Mouse (Mus musculus) neural tube, embryonic 12.5 days (tissue): Measurements from ENCODE around the gene Ptpre. TPM values are rescaled to one million over a fixed set of nuclear protein-coding genes. Genes with fewer than 3 reads are reported as not detected.
"Not testable (repeated sequence)": the region's sequence is repeated elsewhere in the genome, so short reads cannot be mapped to it uniquely, and the experiment has no call there.

Source experiments
- ATAC-seq: fragments of 200-750 bp; cut with Nextera tagmentation; 2 replicates; pipeline ENCODE4 v1.8.0; 2017; ENCODE audit warnings: low read depth, mild to moderate bottlenecking, moderate TSS enrichment, moderate library complexity; ENCODE audit not compliant: low FRiP score
- H3K27ac ChIP-seq: fragments of 300-500 bp; sonication (generic); 2 replicates; pipeline ENCODE4 v1.5.1; 2016
- H3K27me3 ChIP-seq: fragments of 300-500 bp; sonication (generic); replicated peaks from 2 replicates; pipeline ENCODE4 v1.6.1; 2016; ENCODE audit warnings: mild to moderate bottlenecking
- H3K36me3 ChIP-seq: fragments of 300-500 bp; sonication (generic); 2 replicates; pipeline ENCODE4 v1.6.1; 2016; ENCODE audit warnings: mild to moderate bottlenecking
- H3K4me1 ChIP-seq: fragments of 300-500 bp; sonication (generic); 2 replicates; pipeline ENCODE4 v1.6.1; 2016
- H3K4me2 ChIP-seq: fragments of 300-500 bp; sonication (generic); replicated peaks from 2 replicates; pipeline ENCODE4 v1.6.1; 2016; ENCODE audit warnings: mild to moderate bottlenecking
- H3K4me3 ChIP-seq: fragments of 300-500 bp; sonication (generic); 2 replicates; pipeline ENCODE4 v1.5.1; 2016
- H3K9ac ChIP-seq: fragments of 300-500 bp; sonication (generic); 2 replicates; pipeline ENCODE4 v1.6.1; 2016; ENCODE audit warnings: mild to moderate bottlenecking
- H3K9me3 ChIP-seq: fragments of 300-500 bp; sonication (generic); 2 replicates; pipeline ENCODE4 v1.6.1; 2016; ENCODE audit warnings: mild to moderate bottlenecking
- WGBS: fragments of 180-500 bp; shearing (Covaris S2); methylation state at CpG from one replicate; pipeline ENCODE4 v1.1.7; 2016; 5-methylcytosine and 5-hydroxymethylcytosine counted together
- polyA plus RNA-seq: library from polyadenylated mRNA; unstranded; fragments of >200 nt; fragmentation: Nextera tagmentation; extraction: Ambion mirVana; gene quantifications from 2 replicates; pipeline ENCODE4 v1.2.1, GENCODE M21; 2016

Ptpre gene
- polyA plus RNA-seq, 1 experiment from 2014 or later = 2.3 TPM

GRCm38 (mm10) chr7:135566013-135566412 is 28.7 kb downstream of the Ptpre start:
- no peak for ATAC-seq

DNA sequence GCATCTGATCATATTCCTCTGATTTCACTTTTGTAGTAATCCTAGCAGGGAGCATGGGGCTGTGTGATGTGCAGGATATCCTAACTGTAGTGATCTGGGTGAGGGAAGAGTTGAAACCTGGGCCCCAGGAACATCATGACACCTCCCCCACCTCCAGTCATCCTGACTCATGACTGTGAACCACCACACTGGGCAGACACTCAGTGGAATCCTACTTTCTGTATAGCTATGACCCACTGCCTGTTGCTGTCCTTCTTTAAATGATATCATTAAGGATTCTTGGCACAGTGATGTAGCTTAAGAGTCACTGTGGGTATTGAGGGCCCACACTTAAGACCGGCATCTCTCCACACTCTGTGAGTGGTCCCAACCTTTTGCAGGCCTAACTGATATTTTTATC is 30.3 kb downstream of the Ptpre start:
- H3K9ac ChIP-seq = no peak overlapping the region
- 87% methylated on average over 1 of the region's 1 CpGs for WGBS
- no peak overlapping the region for H3K4me2 ChIP-seq
- no peaks in the 10 kb centered on the region for H3K4me1 ChIP-seq
- no peaks in the 10 kb centered on the region for H3K36me3 ChIP-seq
- no peak for ATAC-seq
- H3K9me3 ChIP-seq = 0 out of 2 replicates have a peak, but pooled peaks cover 6% of the 10 kb centered on the region
- H3K4me3 ChIP-seq = no peak overlapping the region
- H3K27me3 ChIP-seq = no peaks in the 10 kb centered on the region
- no peak overlapping the region for H3K27ac ChIP-seq

More at GRCm38 (mm10) chr7:135566013-135566412, 28.7 kb downstream of the Ptpre start:
- no peak overlapping the region for H3K9ac ChIP-seq
- H3K4me2 ChIP-seq = no peak overlapping the region
- peaks cover 6% of the 10 kb centered on the region; the same call in 1 of the 2 replicates for H3K4me1 ChIP-seq
- no peaks in the 10 kb centered on the region for H3K27me3 ChIP-seq
- no peak overlapping the region for H3K27ac ChIP-seq
- H3K36me3 ChIP-seq = no peaks in the 10 kb centered on the region
- H3K4me3 ChIP-seq = no peak overlapping the region
- WGBS = 83% methylated on average over 5 of the region's 5 CpGs
- 0 out of 2 replicates have a peak, but pooled peaks cover 6% of the 10 kb centered on the region for H3K9me3 ChIP-seq

- Histone ChIP-seq H3K4me1 (no peaks in the 10 kb centered on the region), H3K36me3 (no peaks in the 10 kb centered on the region), H3K9me3 (0 out of 2 replicates have a peak, but pooled peaks cover 6% of the 10 kb centered on the region), H3K4me2 (no peak overlapping the region), H3K9ac (no peak overlapping the region), H3K27ac (no peak overlapping the region), H3K27me3 (no peaks in the 10 kb centered on the region), H3K4me3 (no peak overlapping the region)
- no peak for ATAC-seq
- 71% methylated on average over 2 of the region's 2 CpGs for WGBS
Observed at GRCm38 (mm10) chr7:135568550-135568949, 31.3 kb downstream of the Ptpre start.

GRCm38 (mm10) chr7:135571392-135571791 is 34.1 kb downstream of the Ptpre start:
- no peak overlapping the region for H3K27ac ChIP-seq
- no peaks in the 10 kb centered on the region for H3K4me1 ChIP-seq
- no peak overlapping the region for H3K4me3 ChIP-seq
- H3K9ac ChIP-seq = no peak overlapping the region
- no peaks in the 10 kb centered on the region for H3K27me3 ChIP-seq
- no peak for ATAC-seq
- H3K36me3 ChIP-seq = no peaks in the 10 kb centered on the region
- H3K4me2 ChIP-seq = no peak overlapping the region
- 0 out of 2 replicates have a peak, but pooled peaks cover 6% of the 10 kb centered on the region for H3K9me3 ChIP-seq

- ATAC-seq = no peak
- no peaks in the 10 kb centered on the region for H3K4me1 ChIP-seq
- 65% methylated on average over 10 of the region's 10 CpGs for WGBS
- H3K36me3 ChIP-seq = no peaks in the 10 kb centered on the region
- no peaks in the 10 kb centered on the region for H3K27me3 ChIP-seq
- H3K9me3 ChIP-seq = 0 out of 2 replicates have a peak, but pooled peaks cover 6% of the 10 kb centered on the region
- no peak overlapping the region for H3K4me3 ChIP-seq
- H3K9ac ChIP-seq = no peak overlapping the region
- no peak overlapping the region for H3K27ac ChIP-seq
- no peak overlapping the region for H3K4me2 ChIP-seq
Observed at GRCm38 (mm10) chr7:135571951-135572559, 34.8 kb downstream of the Ptpre start.

DNA sequence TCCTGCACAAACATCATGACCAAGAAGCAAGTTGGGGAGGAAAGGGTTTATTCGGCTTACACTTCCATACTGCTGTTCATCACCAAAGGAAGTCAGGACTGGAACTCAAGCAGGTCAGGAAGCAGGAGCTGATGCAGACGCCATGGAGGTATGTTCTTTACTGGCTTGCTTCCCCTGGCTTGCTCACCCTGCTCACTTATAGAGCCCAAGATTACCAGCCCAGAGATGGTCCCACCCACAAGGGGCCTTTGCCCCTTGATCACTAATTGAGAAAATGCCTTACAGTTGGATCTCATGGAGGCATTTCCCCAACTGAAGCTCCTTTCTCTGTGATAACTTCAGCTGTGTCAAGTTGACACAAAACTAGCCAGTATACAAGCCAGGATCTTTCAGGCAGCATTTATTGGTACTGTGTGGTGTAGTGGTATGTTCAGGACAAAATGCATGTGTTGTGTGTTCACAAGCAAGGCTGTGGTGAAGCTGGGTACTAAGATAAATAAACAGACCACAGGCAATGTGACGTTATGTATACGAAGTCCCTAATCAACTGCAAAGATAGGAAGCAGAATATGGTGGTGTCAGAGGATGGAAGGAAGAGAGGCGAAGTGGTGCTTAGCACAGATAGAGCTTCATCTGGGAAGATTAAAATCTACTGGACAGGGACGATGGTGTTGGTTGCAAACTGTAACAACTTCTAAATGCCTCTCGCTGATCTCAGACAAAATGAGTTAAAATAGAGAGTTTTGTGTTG is 38.2 kb downstream of the Ptpre start:
- not testable (repeated sequence) for H3K4me3 ChIP-seq, H3K9me3 ChIP-seq, H3K36me3 ChIP-seq, H3K27ac ChIP-seq, H3K4me2 ChIP-seq, H3K9ac ChIP-seq, H3K4me1 ChIP-seq, ATAC-seq, H3K27me3 ChIP-seq
- WGBS = 86% methylated on average over 7 of the region's 7 CpGs

DNA sequence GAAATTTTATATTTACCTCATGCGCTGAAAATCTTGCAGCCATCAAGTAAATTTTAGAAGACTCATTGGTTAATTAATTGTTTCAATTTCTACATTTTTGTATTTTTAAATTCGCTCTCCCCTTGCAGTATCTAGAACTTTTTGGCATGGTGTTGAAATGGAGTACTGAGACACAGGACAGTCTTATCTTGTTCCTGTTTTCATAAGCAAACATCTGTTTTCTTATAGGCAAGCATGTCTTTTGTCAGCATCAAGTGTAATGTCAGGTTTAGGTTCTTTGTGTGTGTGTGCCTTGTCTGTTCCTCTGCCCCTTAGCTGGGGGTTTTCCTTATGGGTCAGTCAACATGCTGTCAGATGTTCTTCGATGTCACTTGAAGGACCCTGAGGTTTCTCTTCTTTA is 39.0 kb downstream of the Ptpre start:
- ATAC-seq = no peak
- Histone ChIP-seq H3K27ac (no peak overlapping the region), H3K36me3 (no peaks in the 10 kb centered on the region), H3K9me3 (no peaks in the 10 kb centered on the region), H3K4me3 (no peak overlapping the region), H3K9ac (no peak overlapping the region), H3K27me3 (no peaks in the 10 kb centered on the region), H3K4me2 (no peak overlapping the region), H3K4me1 (no peaks in the 10 kb centered on the region)
- 95% methylated on average over 3 of the region's 3 CpGs for WGBS

GRCm38 (mm10) chr7:135578715-135579325 is 41.5 kb downstream of the Ptpre start:
- H3K36me3 ChIP-seq = no peaks in the 10 kb centered on the region

GRCm38 (mm10) chr7:135580306-135581091 is 43.2 kb downstream of the Ptpre start:
- H3K4me3 ChIP-seq = no peak overlapping the region
- no peak for ATAC-seq
- H3K4me2 ChIP-seq = no peak overlapping the region
- H3K27me3 ChIP-seq = no peaks in the 10 kb centered on the region
- no peaks in the 10 kb centered on the region for H3K4me1 ChIP-seq
- H3K36me3 ChIP-seq = no peaks in the 10 kb centered on the region
- no peaks in the 10 kb centered on the region for H3K9me3 ChIP-seq
- 88% methylated on average over 7 of the region's 7 CpGs for WGBS
- H3K27ac ChIP-seq = no peak overlapping the region
- H3K9ac ChIP-seq = no peak overlapping the region

More at GRCm38 (mm10) chr7:135578715-135579325, 41.5 kb downstream of the Ptpre start:
- no peak overlapping the region for H3K4me3 ChIP-seq
- no peak overlapping the region for H3K27ac ChIP-seq
- H3K9me3 ChIP-seq = no peaks in the 10 kb centered on the region
- H3K9ac ChIP-seq = no peak overlapping the region
- H3K4me2 ChIP-seq = no peak overlapping the region
- no peaks in the 10 kb centered on the region for H3K4me1 ChIP-seq
- no peak for ATAC-seq
- 83% methylated on average over 16 of the region's 16 CpGs for WGBS
- no peaks in the 10 kb centered on the region for H3K27me3 ChIP-seq

DNA sequence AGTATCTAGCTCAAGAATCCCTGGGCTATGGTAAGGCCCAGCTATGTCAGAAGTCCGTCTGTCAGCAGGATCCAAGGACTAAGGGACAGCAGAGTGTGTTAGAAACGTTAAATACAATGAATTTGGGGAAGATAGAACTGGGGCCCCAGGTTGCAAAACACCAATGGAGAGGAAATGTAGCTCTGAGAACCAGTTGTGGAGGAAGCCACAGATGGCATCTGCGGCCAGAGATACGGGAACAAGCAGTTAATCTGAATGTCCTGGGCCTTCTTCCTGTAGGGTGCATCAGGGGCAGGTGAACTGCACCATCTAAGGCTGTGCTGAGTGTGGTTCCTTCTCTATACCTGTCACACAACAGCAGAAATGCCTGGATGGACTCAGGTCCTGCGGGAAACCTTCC is 43.8 kb downstream of the Ptpre start:
- Histone ChIP-seq H3K9me3 (no peaks in the 10 kb centered on the region), H3K36me3 (no peaks in the 10 kb centered on the region), H3K4me2 (no peak overlapping the region), H3K9ac (no peak overlapping the region), H3K4me1 (no peaks in the 10 kb centered on the region), H3K27ac (no peak overlapping the region), H3K4me3 (no peak overlapping the region), H3K27me3 (no peaks in the 10 kb centered on the region)
- 77% methylated on average over 5 of the region's 5 CpGs for whole genome bisulfite sequencing
- no peak for ATAC-seq

- H3K9ac ChIP-seq = no peak overlapping the region
- no peaks in the 10 kb centered on the region for H3K9me3 ChIP-seq
- H3K36me3 ChIP-seq = no peaks in the 10 kb centered on the region
- no peak for ATAC-seq
- no peak overlapping the region for H3K4me3 ChIP-seq
- H3K27ac ChIP-seq = no peak overlapping the region
- no peak overlapping the region for H3K4me2 ChIP-seq
- WGBS = 82% methylated on average over 1 of the region's 1 CpGs
- H3K27me3 ChIP-seq = no peaks in the 10 kb centered on the region
- 0 out of 2 replicates have a peak, but pooled peaks cover 5% of the 10 kb centered on the region for H3K4me1 ChIP-seq
Observed at GRCm38 (mm10) chr7:135585125-135585687, 47.9 kb downstream of the Ptpre start.
